Mouse (Mus musculus): ENCODE results near the gene Prr7. TPM values are rescaled to one million over a fixed set of nuclear protein-coding genes. Genes with fewer than 3 reads are reported as not detected.
A peak's percentile ranks its signal among the peaks of the same experiment; 100 is the strongest.

Gene Prr7
- polyA plus RNA-seq, 1 experiment from 2014 or later: 11.7 TPM

- DNase-seq (ENCODE audit: low read depth, low spot score) (no peak), ATAC-seq (no peak)
- in situ Hi-C loops (cut with MboI; ENCODE audit: low pct_unique_long_range_greater_than_20kb): no loop called here
- H3K27me3 ChIP-seq: no peaks in the 10 kb centered on the region
- CTCF ChIA-PET: interaction anchor here (1.3 kb wide), 1 partner anchor 14 kb away, joined by 3 read pairs; no protein-coding TSS in a partner anchor
- POLR2A ChIA-PET: no interaction called here
- TF ChIP-seq CTCF (IDR thresholded peaks at IDR 0.05): no peak
Observed at GRCm38 (mm10) chr13:55505810-55506209, 41.7 kb downstream of the Prr7 start.

GRCm38 (mm10) chr13:55506697-55507096 lies 42.6 kb downstream of the Prr7 start:
- CTCF ChIA-PET: interaction anchor here (1.3 kb wide), 1 partner anchor 15 kb away, joined by 3 read pairs; no protein-coding TSS in a partner anchor
- no peak for TF ChIP-seq CTCF (IDR thresholded peaks at IDR 0.05)
- no peaks in the 10 kb centered on the region for H3K27me3 ChIP-seq
- DNase-seq (ENCODE audit: low read depth, low spot score) (no peak), ATAC-seq (no peak)
- POLR2A ChIA-PET: interaction anchor here (0.6 to 1.3 kb wide), 2 partner anchors 11 to 240 kb away, joined by 4 read pairs; no protein-coding TSS in a partner anchor
- in situ Hi-C loops (cut with MboI; ENCODE audit: low pct_unique_long_range_greater_than_20kb): no loop called here

GRCm38 (mm10) chr13:55507877-55508276 lies 43.8 kb downstream of the Prr7 start:
- ChIA-PET POLR2A (interaction anchor here (1.1 kb wide), 1 partner anchor 9 kb away, joined by 4 read pairs; no protein-coding TSS in a partner anchor), CTCF (no interaction called here)
- TF ChIP-seq CTCF (IDR thresholded peaks at IDR 0.05): no peak
- no peaks in the 10 kb centered on the region for H3K27me3 ChIP-seq
- no peak for ATAC-seq
- in situ Hi-C loops (cut with MboI; ENCODE audit: low pct_unique_long_range_greater_than_20kb): no loop called here
- DNase-seq (ENCODE audit: low read depth, low spot score): no peak

GRCm38 (mm10) chr13:55508531-55508930 lies 44.5 kb downstream of the Prr7 start:
- DNase-seq (ENCODE audit: low read depth, low spot score) (no peak), ATAC-seq (no peak)
- ChIA-PET POLR2A (interaction anchor here (0.9 to 1.1 kb wide), 2 partner anchors 9 to 20 kb away, joined by 4 to 5 read pairs; no protein-coding TSS in a partner anchor), CTCF (interaction anchor here (1.3 kb wide), 1 partner anchor 103 kb away, joined by 3 read pairs; no protein-coding TSS in a partner anchor)
- no peak for TF ChIP-seq CTCF (IDR thresholded peaks at IDR 0.05)
- in situ Hi-C loops (cut with MboI; ENCODE audit: low pct_unique_long_range_greater_than_20kb): no loop called here
- H3K27me3 ChIP-seq: no peaks in the 10 kb centered on the region

- no peak for TF ChIP-seq CTCF (IDR thresholded peaks at IDR 0.05)
- H3K27me3 ChIP-seq: no peaks in the 10 kb centered on the region
- ATAC-seq (peak; percentile 26), DNase-seq (ENCODE audit: low read depth, low spot score) (no peak)
- POLR2A ChIA-PET: interaction anchor here (0.5 kb wide), 1 partner anchor 15 kb away, joined by 3 read pairs; no protein-coding TSS in a partner anchor
- in situ Hi-C loops (cut with MboI; ENCODE audit: low pct_unique_long_range_greater_than_20kb): loop anchor here (5.0 kb wide), 1 partner anchor 33 kb away; no protein-coding TSS in a partner anchor
- CTCF ChIA-PET: no interaction called here
Observed at GRCm38 (mm10) chr13:55510332-55510667, 46.2 kb downstream of the Prr7 start.

- in situ Hi-C loops (cut with MboI; ENCODE audit: low pct_unique_long_range_greater_than_20kb): loop anchor here (5.0 kb wide), 1 partner anchor 34 kb away; no protein-coding TSS in a partner anchor
Observed at GRCm38 (mm10) chr13:55510668-55511491, 46.8 kb downstream of the Prr7 start.

GRCm38 (mm10) chr13:55511492-55511861 lies 47.4 kb downstream of the Prr7 start:
- ChIA-PET POLR2A (interaction anchor here (0.6 to 2.0 kb wide), 4 partner anchors 9 to 34 kb away, joined by 3 to 6 read pairs (median 4); no protein-coding TSS in a partner anchor), CTCF (interaction anchor here (1.1 to 1.3 kb wide), 2 partner anchors 19 to 22 kb away, joined by 3 read pairs; no protein-coding TSS in a partner anchor)
- DNase-seq (ENCODE audit: low read depth, low spot score) (no peak), ATAC-seq (peak; percentile 20)
- peaks cover 3% of the 10 kb centered on the region for H3K27me3 ChIP-seq
- in situ Hi-C loops (cut with MboI; ENCODE audit: low pct_unique_long_range_greater_than_20kb): loop anchor here (5.0 kb wide), 1 partner anchor 34 kb away; no protein-coding TSS in a partner anchor
- no peak for TF ChIP-seq CTCF (IDR thresholded peaks at IDR 0.05)

More at GRCm38 (mm10) chr13:55510668-55511491, 46.8 kb downstream of the Prr7 start:
- DNase-seq (ENCODE audit: low read depth, low spot score) (peak; percentile 96), ATAC-seq (peak; percentile 55)
- H3K27me3 ChIP-seq: peaks cover 3% of the 10 kb centered on the region
- no peak for TF ChIP-seq CTCF (IDR thresholded peaks at IDR 0.05)
- ChIA-PET POLR2A (interaction anchor here (0.5 to 2.0 kb wide), 5 partner anchors 8 to 33 kb away, joined by 3 to 6 read pairs (median 3); no protein-coding TSS in a partner anchor), CTCF (interaction anchor here (1.1 to 1.3 kb wide), 2 partner anchors 18 to 23 kb away, joined by 3 read pairs; no protein-coding TSS in a partner anchor)

- POLR2A ChIA-PET: interaction anchor here (1.0 to 2.1 kb wide), 5 partner anchors 15 to 41 kb away, joined by 3 to 7 read pairs (median 6); no protein-coding TSS in a partner anchor
- CTCF ChIA-PET: interaction anchor here (1.3 kb wide), 1 partner anchor 20 kb away, joined by 3 read pairs; no protein-coding TSS in a partner anchor
- H3K27me3 ChIP-seq: peaks cover 3% of the 10 kb centered on the region
- ATAC-seq (peak; percentile 17), DNase-seq (ENCODE audit: low read depth, low spot score) (peak; percentile 30)
- TF ChIP-seq CTCF (IDR thresholded peaks at IDR 0.05): no peak
- in situ Hi-C loops (cut with MboI; ENCODE audit: low pct_unique_long_range_greater_than_20kb): loop anchor here (5.0 kb wide), 1 partner anchor 35 kb away; no protein-coding TSS in a partner anchor
Observed at GRCm38 (mm10) chr13:55512379-55513031, 48.4 kb downstream of the Prr7 start.

- ATAC-seq: peak; percentile 69
- ChIA-PET CTCF (interaction anchor here (0.7 to 2.5 kb wide), 10 partner anchors 10 to 108 kb away, joined by 3 to 14 read pairs (median 3); partner anchors contain the start of gene Dok3), POLR2A (interaction anchor here (1.3 to 2.1 kb wide), 2 partner anchors 30 to 42 kb away, joined by 6 to 7 read pairs; no protein-coding TSS in a partner anchor)
- no peak for TF ChIP-seq CTCF (IDR thresholded peaks at IDR 0.05)
- in situ Hi-C loops (cut with MboI; ENCODE audit: low pct_unique_long_range_greater_than_20kb): loop anchor here (5.0 kb wide), 1 partner anchor 36 kb away; no protein-coding TSS in a partner anchor
- DNase-seq (ENCODE audit: low read depth, low spot score): peak; percentile 86
- peaks cover 3% of the 10 kb centered on the region for H3K27me3 ChIP-seq
Observed at GRCm38 (mm10) chr13:55513111-55513748, 49.2 kb downstream of the Prr7 start, which contains the start of gene Pdlim7. Pdlim7 (minus strand) TSS chr13:55513676.
